Mouse (Mus musculus) neutrophil, adult 5-6 weeks (primary cell): ENCODE measurements around the gene Farsa. TPM values are rescaled to one million over a fixed set of nuclear protein-coding genes. Genes with fewer than 3 reads are reported as not detected.
"Not testable (repeated sequence)": the region's sequence is repeated elsewhere in the genome, so short reads cannot be mapped to it uniquely, and the experiment has no call there.

Source experiments
- ATAC-seq: fragments of 151-379, 151-347 bp; 2 replicates; pipeline ENCODE4 v1.8.0; 2017; ENCODE audit warnings: mild to moderate bottlenecking, moderate TSS enrichment; ENCODE audit not compliant: insufficient number of reproducible peaks, poor library complexity, low FRiP score, severe bottlenecking; ENCODE audit errors: extremely low read depth
- total RNA-seq: library from RNA; stranded (forward); fragments of 200-1000 nt; gene quantifications from 2 replicates; pipeline ENCODE4 v1.2.3, GENCODE M21; 2017

The Farsa gene
- total RNA-seq, 1 experiment from 2014 or later: 50.7 TPM

GRCm38 (mm10) chr8:84907493-84907892, 50.7 kb downstream of the Farsa start:
- no peak for ATAC-seq

GRCm38 (mm10) chr8:84907979-84908378, 51.2 kb downstream of the Farsa start:
- ATAC-seq: not testable (repeated sequence)

GRCm38 (mm10) chr8:84908421-84909161, 51.8 kb downstream of the Farsa start, which contains the start of gene Dnase2a:
Gene Dnase2a, plus strand, starts transcription at chr8:84908560.
- ATAC-seq: peak; percentile 82

- ATAC-seq: no peak
These were observed 52.5 kb downstream of the Farsa start for GRCm38 (mm10) chr8:84909162-84909767.

GRCm38 (mm10) chr8:84909949-84910348, 53.2 kb downstream of the Farsa start:
- no peak for ATAC-seq

GRCm38 (mm10) chr8:84910551-84910950, 53.8 kb downstream of the Farsa start:
- no peak for ATAC-seq

- no peak for ATAC-seq
These were observed 55.1 kb downstream of the Farsa start for GRCm38 (mm10) chr8:84911854-84912253.

GRCm38 (mm10) chr8:84912391-84912790, 55.6 kb downstream of the Farsa start:
- no peak for ATAC-seq

- peak; percentile 62 for ATAC-seq
These were observed 56.2 kb downstream of the Farsa start for GRCm38 (mm10) chr8:84912895-84913501.

- no peak for ATAC-seq
These were observed 56.7 kb downstream of the Farsa start for GRCm38 (mm10) chr8:84913502-84913900.

GRCm38 (mm10) chr8:84913960-84914359, 57.2 kb downstream of the Farsa start:
- peak; percentile 25; the same call in 1 of the 2 replicates for ATAC-seq

GRCm38 (mm10) chr8:84915269-84915668, 58.5 kb downstream of the Farsa start:
- ATAC-seq: no peak

- ATAC-seq: no peak
These were observed 61.0 kb downstream of the Farsa start for GRCm38 (mm10) chr8:84917781-84918180.

- ATAC-seq: no peak
These were observed 61.9 kb downstream of the Farsa start for GRCm38 (mm10) chr8:84918646-84919045.

Other genes starting within 250 kb of the Farsa start
- 115 and 124 TPM in 2 replicates for gene Ier2, start 194.1 kb upstream of the Farsa start, total RNA-seq
- gene Trmt1, start 170.7 kb upstream of the Farsa start, total RNA-seq: 83.2 and 89.7 TPM in 2 replicates
- gene Nacc1, start 169.1 kb upstream of the Farsa start, total RNA-seq: 30.2 and 33.9 TPM in 2 replicates
- gene Lyl1, start 155.5 kb upstream of the Farsa start, total RNA-seq: 54.5 and 59.7 TPM in 2 replicates
- gene G430095P16Rik, start 134.0 kb upstream of the Farsa start, total RNA-seq: 0.61 and 3.4 TPM in 2 replicates
- gene Nfix, start 56.6 kb upstream of the Farsa start, total RNA-seq: 1.7 and 3.4 TPM in 2 replicates
- 4.5 and 5.5 TPM in 2 replicates for gene Dand5, start 34.2 kb upstream of the Farsa start, total RNA-seq
- 14.1 and 16.7 TPM in 2 replicates for gene Gadd45gip1, start 25.5 kb upstream of the Farsa start, total RNA-seq
- gene Rad23a, start 16.3 kb upstream of the Farsa start, total RNA-seq: 46.6 and 57.8 TPM in 2 replicates
- 690 and 751 TPM in 2 replicates for gene Calr, start 10.1 kb upstream of the Farsa start, total RNA-seq
- 4.4 and 5.5 TPM in 2 replicates for gene Syce2, start 15.1 kb downstream of the Farsa start, total RNA-seq
- gene Gcdh, start 36.9 kb downstream of the Farsa start, total RNA-seq: 21.0 and 21.5 TPM in 2 replicates
- not detected in 2 replicates for gene Klf1, start 44.9 kb downstream of the Farsa start, total RNA-seq
- 31.7 and 34.7 TPM in 2 replicates for gene Dnase2a, start 51.6 kb downstream of the Farsa start, total RNA-seq
- gene Mast1, start 80.4 kb downstream of the Farsa start, total RNA-seq: 0.12 and 0.23 TPM in 2 replicates
- gene Rtbdn, start 90.0 kb downstream of the Farsa start, total RNA-seq: not detected in 2 replicates
- gene Gm49661, start 112.4 kb downstream of the Farsa start, total RNA-seq: not detected in 2 replicates
- gene Prdx2, start 112.6 kb downstream of the Farsa start, total RNA-seq: 92.5 and 96.9 TPM in 2 replicates
- 26.5 and 36.0 TPM in 2 replicates for gene Rnaseh2a, start 112.8 kb downstream of the Farsa start, total RNA-seq
- 867 and 1,013 TPM in 2 replicates for gene Junb, start 121.7 kb downstream of the Farsa start, total RNA-seq
- 8.6 and 12.0 TPM in 2 replicates for gene Hook2, start 133.6 kb downstream of the Farsa start, total RNA-seq
- not detected in 2 replicates for gene Best2, start 157.5 kb downstream of the Farsa start, total RNA-seq
- gene Asna1, start 168.3 kb downstream of the Farsa start, total RNA-seq: 38.9 and 43.1 TPM in 2 replicates
- 124 and 193 TPM in 2 replicates for gene Trir, start 169.8 kb downstream of the Farsa start, total RNA-seq
- 16.9 TPM in 2 replicates for gene Tnpo2, start 179.9 kb downstream of the Farsa start, total RNA-seq
- 6.3 and 7.9 TPM in 2 replicates for gene Fbxw9, start 203.1 kb downstream of the Farsa start, total RNA-seq
- not detected in 2 replicates for gene Gm5741, start 211.0 kb downstream of the Farsa start, total RNA-seq
- gene Dhps, start 214.8 kb downstream of the Farsa start, total RNA-seq: 41.9 and 48.2 TPM in 2 replicates
- 22.0 and 23.6 TPM in 2 replicates for gene Wdr83os, start 223.8 kb downstream of the Farsa start, total RNA-seq
- 15.8 and 17.6 TPM in 2 replicates for gene Wdr83, start 224.3 kb downstream of the Farsa start, total RNA-seq
- gene Man2b1, start 226.3 kb downstream of the Farsa start, total RNA-seq: 192 and 197 TPM in 2 replicates